Mouse (Mus musculus): ENCODE data around the gene Lrrc37a.

DNA sequence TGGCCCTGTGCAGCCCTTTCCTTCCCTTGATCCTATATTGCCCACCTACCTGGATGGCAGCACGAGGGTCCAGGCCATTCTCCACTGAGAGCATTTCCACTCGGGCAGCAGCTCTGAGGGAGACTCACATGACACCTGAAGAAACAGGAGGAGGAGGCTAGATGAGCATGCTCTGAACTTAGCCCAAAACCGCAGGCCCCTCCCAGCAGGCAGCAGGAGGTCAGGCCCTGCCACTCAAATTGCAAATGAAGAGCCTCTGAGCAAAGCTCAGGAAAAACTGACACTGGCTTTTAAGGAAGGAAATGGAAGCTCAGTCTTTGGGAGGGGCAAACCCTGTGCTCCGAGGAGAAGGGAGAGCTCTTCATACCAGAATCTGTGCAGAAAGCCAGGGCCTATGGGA, 100.6 kb downstream of the Lrrc37a start:
- no peak for TF ChIP-seq CTCF (IDR thresholded peaks at IDR 0.05; ENCODE audit: low read depth, low read length)
- no peak for TF ChIP-seq POLR2A (IDR thresholded peaks at IDR 0.05; ENCODE audit: borderline replicate concordance, low read depth, low read length)
